Mouse (Mus musculus) 3134 (cell line): ENCODE measurements around the gene Ccdc33.
A peak's percentile ranks its signal among the peaks of the same experiment; 100 is the strongest.

Experiments used
- DNase-seq: peaks from one replicate; pipeline ENCODE4 v3.0.0-alpha.2; 2011; ENCODE audit warnings: low spot score; ENCODE audit not compliant: insufficient read length; ENCODE audit errors: extremely low read depth

Gene Ccdc33

GRCm38 (mm10) chr9:58051937-58052336 lies 66.7 kb downstream of the Ccdc33 start:
- DNase-seq: no peak

DNA sequence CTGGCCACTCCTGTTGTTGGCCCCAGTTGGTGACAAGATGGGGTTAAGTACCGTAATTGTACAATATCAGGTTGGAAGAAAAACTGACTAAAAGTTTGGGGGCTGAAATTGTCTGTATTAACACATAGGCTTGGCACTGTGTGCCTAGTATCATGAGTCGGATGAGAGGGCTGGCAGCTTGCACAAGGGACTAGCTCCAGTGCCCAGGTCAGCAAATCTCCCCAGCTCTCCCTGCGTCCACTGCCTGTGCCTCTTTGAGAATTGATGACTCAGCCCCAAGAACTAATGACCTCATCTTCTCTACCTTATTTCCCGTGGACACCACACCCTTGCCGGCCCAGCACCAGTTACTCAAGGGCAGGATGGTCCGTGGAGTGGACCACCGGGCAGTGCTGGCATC lies 68.8 kb downstream of the Ccdc33 start:
- DNase-seq: peak; percentile 59

- DNase-seq: no peak
These were observed 69.4 kb downstream of the Ccdc33 start for GRCm38 (mm10) chr9:58049186-58049585.

GRCm38 (mm10) chr9:58048621-58049020 lies 70.0 kb downstream of the Ccdc33 start:
- DNase-seq: no peak

GRCm38 (mm10) chr9:58047061-58047460 lies 71.6 kb downstream of the Ccdc33 start:
- DNase-seq: no peak

GRCm38 (mm10) chr9:58045646-58046045 lies 73.0 kb downstream of the Ccdc33 start:
- DNase-seq: no peak

GRCm38 (mm10) chr9:58044828-58045227 lies 73.8 kb downstream of the Ccdc33 start:
- DNase-seq: no peak

DNA sequence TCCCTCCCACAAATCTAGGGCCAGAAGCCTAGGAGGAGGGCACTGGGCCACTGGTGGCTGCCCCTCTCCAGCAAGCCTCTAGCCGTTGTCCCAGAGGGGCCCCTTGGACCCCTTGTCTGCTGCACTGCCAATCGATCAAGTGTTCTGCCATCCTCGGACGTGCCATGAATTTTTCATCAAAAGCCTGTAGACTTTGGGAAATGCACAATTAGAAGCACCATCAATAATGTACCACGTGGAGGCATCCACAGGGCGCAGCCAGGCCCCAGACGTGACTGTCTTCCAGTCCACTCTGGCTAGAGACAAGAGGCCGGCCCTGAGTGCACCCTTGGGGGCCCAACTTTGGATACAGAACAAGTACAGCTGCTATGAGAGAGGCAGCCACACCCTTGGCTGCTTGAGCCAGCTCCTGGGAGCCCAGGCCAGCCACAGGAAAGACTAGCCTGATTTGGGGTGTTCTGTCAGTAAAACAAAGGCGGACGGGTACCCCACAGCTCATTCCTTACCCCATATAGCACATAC lies 75.1 kb downstream of the Ccdc33 start:
- DNase-seq: no peak

GRCm38 (mm10) chr9:58042391-58042790 lies 76.2 kb downstream of the Ccdc33 start:
- DNase-seq: no peak

DNA sequence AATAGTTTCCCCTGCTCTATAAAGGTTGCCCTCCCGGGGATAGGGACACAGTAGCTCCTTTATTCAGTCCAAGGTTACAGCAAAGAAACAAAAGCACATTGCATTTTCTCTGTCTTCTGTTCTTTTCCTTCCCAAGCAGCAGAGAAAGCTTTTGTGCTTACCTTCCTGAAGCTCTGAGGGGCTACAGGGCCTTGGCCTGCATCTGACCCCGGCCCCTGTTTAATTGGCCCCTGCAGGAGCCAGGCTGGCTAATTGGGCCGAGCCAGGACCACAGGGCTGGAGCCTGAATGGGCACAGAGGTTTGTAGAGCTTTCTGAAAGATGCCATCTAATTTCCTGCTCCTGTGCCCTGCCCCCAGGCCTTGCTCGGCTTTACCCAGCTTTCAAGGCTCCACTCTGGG lies 77.6 kb downstream of the Ccdc33 start:
- no peak for DNase-seq

DNA sequence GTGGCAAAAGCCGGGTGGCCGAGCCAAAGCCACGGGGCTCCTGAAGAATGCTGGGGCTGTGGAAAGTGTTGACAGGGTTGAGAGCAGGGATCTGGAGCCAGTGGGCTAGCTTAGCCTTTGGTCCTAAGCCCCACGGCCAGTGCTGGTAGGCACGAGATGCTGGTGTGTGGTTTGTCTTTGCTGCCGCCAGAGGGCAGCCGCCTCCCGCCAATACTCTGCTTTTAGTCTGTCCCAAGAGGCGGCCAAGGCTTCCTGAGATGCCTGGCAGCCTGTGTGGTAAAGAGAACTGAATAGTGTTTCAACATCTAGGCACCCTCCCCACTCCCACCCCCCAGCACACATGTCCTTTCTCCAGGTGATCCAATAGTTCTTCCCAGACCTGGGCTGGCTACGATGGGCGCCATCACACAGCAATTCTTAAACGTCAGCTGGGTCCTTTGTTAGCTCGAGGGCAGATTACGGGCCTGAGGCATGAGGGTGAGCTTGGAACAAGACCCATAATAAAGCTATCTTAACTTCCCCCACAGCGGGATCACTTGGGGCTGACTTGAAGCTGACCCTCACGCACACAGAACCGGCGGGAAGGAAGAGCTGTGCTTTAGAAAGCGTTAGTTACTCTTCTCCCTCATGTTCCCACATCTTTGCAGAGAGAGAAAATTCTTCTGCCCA lies 80.0 kb downstream of the Ccdc33 start:
- DNase-seq: peak; percentile 44

DNA sequence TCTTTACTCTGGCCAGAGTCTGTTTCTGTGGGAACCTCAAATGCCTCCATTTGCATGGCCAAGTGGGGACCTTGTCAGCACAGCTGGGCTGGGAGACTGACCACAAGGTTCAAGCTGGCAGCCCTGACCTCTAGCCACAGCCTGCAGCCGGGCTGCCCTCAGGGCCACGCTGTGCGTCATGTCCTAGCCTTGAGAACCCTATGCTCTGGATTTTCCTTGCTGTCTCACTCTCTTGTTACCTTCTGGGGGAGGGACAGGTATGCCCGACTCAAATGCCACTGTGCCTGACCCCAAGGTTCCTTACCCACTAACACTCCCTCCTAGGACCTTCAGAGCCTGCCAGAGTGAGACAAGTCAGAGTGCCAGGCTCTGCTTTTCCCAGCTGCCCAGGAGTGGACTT lies 81.7 kb downstream of the Ccdc33 start:
- no peak for DNase-seq

- no peak for DNase-seq
These were observed 82.5 kb downstream of the Ccdc33 start for GRCm38 (mm10) chr9:58035951-58036698.

- DNase-seq: no peak
These were observed 83.1 kb downstream of the Ccdc33 start for GRCm38 (mm10) chr9:58035519-58035918.

DNA sequence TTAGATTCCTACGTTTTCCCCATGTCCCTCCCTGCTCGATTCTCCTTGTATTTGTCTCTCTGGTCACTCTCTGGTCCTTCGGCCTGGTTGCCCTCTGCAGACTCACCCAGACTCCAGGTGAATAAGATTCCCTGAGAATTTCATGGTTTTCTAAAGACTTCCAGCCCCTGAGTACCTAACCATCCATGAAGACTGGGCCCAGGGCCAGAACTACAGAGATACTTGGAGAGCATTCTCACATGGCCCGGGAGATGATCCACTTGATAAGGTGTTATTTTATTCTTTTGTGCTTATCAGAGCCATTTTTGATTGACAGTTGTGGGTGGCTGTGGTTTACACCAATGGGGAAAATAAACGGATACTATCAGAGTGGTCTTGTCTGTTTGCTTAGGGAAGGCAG lies 86.7 kb downstream of the Ccdc33 start:
- no peak for DNase-seq

DNA sequence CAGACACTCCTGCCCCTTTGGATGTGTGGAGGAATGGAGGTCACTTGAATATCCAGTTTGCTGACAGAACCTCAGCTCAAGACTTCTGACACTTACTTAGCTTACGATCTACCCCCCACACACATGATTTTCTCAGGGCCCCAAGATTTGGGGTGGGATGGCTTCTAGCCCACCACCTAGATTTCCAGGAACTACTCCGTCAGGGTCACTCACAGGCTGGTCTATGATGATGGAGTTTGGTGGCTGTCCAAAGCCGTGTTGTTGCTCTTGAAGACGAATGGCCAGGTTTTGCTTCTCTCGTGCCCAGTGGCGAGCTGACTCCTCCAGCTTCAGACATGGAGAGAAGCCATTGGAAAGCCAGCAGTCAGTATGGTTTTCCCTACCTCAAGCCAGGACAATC lies 89.0 kb downstream of the Ccdc33 start:
- no peak for DNase-seq

GRCm38 (mm10) chr9:58028841-58029240 lies 89.8 kb downstream of the Ccdc33 start:
- DNase-seq: no peak

DNA sequence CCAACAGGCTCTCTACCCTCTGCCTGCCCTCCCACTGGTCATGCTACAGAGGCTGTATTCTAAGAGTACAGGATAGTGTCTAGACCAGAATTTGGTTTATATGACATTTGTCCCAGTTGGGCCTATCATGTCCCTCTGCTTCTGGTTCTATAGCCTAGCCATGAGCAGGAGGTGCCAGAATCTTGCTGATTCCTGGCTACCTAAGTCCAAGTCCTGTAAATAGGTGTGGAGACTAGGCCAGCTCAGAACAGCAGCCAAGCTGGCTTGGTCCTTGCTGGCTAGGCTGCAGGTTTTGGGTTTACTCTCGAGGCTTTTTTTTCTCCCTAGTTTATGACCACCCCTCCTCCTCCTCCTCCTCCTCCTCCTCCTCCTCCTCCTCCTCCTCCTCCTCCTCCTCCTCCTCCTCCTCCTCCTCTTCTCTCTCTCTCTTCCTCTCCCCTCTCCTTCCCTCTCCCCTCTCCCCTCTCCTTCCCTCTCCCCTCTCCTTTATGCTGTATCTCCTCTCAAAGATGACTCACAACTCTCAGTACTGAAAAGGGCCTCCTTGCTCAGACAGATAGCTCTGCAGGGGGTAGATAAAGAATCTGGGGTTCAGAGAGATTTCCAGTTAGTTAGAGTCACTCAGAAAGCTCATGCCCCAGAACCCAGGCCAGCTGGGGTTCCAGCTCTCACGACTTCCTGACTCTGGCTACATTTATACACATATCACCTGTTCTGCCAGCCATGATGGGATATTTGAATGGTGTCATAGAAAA lies 91.0 kb downstream of the Ccdc33 start:
- no peak for DNase-seq

GRCm38 (mm10) chr9:58025995-58026394 lies 92.6 kb downstream of the Ccdc33 start:
- no peak for DNase-seq

DNA sequence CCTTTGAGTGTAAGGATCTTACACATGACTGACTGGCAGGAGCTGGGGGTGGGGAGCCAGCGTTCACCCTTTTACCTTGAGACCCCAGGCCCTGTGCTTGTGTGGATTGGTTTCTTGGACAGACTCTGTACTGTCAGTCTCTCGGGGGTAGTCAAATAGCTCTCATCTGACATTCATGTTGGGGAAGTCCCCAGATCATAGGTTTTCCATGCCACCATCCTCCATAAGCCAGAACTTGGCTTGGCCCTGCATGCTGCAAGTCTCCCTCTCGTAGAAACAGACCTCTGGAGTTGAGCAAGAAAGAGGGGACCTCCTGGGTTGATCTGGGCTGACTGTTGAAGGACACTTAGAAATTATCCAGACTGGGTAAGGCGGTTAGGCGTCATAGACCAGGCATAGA lies 100.2 kb downstream of the Ccdc33 start:
- DNase-seq: no peak

GRCm38 (mm10) chr9:58016962-58017361 lies 101.7 kb downstream of the Ccdc33 start:
- no peak for DNase-seq
